Mouse (Mus musculus) 3134 (cell line): ENCODE measurements at regions not wholly inside any gene's neighbourhood (a gene's known extent, or its start where the extent isn't known, plus 50 kb on each side); places are given as distances from the start of the nearest gene placed in this dataset.

Experiments used
- DNase-seq: peaks from one replicate; pipeline ENCODE4 v3.0.0-alpha.2; 2011; ENCODE audit warnings: low spot score; ENCODE audit not compliant: insufficient read length; ENCODE audit errors: extremely low read depth

DNA sequence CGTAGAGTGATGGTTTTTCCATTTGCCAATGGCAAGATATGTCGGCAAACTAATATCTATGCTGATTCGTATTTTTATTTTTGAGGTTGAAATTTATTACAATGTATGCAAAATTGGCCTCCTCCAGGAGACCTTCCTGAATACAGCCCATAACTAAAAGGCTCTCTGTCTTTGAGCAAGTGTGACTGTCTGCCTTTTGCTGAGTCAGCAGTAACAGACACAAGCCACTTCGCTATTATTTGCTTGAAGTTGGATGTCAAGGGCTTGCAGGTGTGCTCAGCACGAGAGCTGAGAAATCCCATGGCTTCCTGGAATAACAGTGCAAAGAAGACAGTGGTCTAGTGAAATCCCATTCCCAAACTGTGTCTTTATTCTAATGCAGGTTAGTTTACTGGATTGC, 56.9 kb downstream of the Dmrt2 start:
- no peak for DNase-seq

DNA sequence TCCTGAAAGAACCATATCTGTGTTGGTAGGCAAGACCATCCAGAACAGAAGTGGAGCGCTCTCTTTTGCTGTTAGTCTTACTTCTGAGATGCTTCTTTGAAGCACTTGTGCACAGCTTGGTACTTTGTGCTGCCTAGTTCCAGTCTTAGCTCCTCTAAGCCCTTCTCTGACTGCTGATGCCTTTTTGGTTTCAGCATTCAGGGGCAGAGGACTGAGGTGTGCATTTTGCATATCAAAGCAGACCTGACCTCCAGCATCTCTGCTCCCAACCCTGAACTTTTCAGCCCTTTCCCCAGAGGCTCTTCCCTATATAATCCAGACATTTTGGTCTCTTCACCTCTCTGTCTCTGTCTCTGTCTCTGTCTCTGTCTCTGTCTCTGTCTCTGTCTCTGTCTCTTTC, 57.4 kb downstream of the Dmrt2 start:
- DNase-seq = no peak

DNA sequence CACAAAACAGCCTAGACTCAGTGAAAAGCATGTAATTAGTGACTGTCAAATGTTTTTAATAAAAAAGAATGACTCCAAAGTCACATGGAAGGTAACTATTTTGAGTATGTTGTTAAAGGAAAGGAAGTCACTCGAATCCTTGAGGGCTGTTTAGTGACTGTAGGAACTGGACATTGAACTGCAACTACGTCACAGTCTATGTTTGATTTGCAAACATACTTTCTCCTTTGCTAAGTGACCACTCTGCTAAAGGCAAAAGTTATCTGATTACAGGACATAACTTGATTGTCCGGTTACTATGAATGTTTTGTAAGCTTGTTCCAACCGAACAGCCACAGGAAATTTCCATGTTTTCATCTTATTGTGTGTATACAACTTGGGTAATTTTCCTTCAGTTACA, 106.2 kb downstream of the Dmrt2 start:
- no peak for DNase-seq

DNA sequence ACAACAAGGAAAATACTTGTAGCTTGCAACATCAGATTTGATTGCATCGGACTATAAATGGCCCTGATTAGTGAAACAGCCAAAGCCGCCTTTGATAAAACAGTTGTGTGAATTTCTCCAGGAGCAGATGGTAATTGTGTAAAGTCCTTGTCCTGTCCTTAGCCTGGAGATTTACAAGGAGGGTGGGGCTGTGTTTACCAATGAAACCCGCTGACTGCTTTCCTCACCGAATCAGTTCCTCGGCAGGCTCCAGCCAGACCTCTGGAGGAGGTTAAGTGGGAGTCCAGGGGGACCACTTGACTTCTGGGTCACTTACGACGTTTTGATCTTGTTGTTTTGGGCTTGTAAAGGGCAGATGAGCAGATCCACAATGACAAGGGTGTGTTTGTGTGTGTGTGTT, 107.1 kb downstream of the Dmrt2 start:
- DNase-seq = no peak

DNA sequence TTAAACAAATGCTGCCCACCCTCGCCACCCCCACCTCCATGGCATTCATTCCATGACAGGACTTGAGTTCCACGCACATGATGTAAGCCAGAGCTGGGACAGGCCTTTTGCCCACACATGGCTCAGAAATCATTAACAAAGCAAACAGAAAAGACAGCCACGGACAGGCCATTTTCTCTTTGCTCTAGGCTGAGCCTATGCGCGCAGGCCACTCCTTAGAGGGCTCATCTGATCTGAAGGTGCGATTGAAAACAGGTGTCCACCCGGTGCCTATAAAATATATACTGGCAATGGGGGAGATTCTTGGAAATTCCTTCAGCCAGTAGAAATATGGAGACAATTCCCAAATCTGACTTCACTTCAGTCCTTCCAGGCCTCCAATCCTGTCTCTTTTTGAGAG, 109.1 kb downstream of the Dmrt2 start:
- no peak for DNase-seq

DNA sequence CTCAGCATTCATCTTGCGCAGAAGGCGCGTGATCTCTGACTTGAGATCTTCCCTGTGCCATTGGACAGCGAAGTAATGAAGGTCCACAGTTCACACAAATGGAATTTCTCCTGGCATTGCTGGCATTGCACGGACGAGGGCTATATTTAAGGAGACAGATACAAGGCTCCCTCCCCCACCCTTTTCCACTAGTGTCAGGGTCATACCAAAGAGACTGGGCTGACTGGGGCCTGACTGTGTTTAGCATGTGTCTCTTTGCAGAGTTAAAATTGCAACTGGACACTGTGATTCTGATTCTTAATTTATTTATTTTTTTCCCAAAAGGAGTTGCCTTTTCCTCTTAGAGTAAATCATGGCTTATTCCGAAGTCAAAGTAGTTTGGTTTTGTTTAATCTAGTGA, 130.5 kb downstream of the Dmrt2 start:
- DNase-seq = no peak

DNA sequence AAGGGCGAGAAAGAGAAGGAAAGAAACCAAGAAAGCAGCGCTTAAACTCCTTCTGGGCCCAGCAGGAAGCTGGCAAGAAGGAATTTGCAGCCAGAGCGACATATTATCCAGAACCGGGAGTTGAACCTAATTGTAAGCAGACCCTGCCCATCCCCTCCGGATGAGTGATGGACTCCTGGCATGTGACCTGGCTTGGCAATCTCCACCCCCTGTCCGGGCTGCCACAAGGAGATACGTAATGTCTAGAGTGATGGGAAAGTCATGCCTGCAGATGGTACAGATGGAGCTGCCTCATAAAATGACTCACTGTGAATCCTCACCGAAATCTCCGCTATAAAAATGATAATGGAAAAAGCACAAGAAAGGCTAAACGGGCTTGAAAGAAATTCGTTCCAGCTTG, 133.1 kb downstream of the Dmrt2 start:
- no peak for DNase-seq

DNA sequence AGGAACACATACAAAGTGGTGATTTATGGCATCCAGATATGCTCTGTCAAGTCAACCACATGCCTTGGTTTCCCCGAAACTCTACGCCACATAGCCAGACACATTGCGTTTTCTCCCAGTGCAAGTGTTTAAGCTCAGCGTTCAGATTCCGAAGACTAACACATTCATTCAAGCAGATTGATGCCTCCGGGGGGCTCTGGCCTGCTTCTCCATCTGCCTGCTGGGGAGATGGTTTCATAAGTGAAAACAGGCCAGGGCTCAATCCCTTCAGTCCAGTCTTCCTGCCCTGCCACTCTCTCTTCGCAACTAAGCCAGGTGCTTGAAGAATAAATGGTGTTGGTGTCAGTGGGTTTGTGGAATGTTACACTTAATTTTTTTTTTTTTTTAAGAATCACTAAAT, 141.4 kb downstream of the Dmrt2 start:
- no peak for DNase-seq

DNA sequence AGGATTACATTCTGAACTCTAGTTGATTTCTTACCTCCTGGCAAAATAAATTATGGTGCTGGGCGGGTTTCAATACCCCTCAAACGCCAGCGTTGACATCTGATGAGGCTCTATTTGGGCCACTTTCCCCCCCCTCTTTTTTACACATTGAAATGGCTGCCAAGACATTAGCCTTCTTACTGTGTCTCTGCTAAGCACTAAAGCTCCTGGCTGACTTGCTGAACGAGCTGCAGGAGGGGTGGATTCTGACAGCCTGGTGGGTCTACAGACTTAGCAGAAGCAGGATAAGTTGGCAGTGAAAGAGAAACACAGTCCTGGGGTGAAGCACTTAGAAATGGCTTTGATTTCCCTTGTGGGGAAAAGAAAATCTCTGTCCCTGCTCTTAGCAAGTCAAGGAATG, 172.9 kb downstream of the Dmrt2 start:
- DNase-seq = no peak

DNA sequence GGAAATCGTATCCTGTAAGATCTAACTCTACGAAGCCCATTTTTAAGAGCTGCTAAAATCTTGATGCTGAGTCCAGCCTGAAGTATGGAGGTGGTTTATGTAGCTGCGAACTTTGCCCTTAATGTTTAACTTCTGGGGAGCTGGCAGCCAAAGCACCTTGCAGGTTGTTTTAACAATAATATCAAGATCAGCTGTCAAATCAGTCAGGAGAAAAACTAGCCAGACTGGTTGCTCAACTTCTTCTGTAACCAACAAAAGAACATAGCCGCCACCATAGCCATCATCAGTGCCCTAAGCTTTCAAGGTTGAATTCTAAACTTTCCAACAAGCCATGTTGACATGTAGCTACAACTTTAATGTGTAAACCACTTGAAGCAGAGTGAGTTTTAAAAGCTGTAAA, 184.1 kb downstream of the Dmrt2 start:
- DNase-seq = no peak

DNA sequence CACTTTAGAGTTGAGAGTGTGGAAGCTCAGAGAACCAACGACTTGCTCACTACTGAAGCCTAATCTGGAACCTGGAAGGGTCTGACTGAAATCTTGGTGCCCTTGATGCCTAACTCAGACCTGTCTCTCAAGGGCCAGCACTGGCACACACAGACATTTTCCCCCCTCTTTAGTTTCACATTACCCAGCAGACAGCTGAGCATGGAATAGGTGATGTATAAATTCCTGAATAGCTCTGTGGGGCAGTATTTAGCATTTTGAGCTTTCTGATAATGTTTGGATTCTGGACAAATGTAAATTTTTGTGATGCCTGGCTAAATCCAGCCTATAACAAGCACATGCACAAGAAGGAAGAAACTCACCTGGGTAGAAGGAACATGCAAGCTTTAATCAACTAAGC, 191.1 kb downstream of the Dmrt2 start:
- no peak for DNase-seq

DNA sequence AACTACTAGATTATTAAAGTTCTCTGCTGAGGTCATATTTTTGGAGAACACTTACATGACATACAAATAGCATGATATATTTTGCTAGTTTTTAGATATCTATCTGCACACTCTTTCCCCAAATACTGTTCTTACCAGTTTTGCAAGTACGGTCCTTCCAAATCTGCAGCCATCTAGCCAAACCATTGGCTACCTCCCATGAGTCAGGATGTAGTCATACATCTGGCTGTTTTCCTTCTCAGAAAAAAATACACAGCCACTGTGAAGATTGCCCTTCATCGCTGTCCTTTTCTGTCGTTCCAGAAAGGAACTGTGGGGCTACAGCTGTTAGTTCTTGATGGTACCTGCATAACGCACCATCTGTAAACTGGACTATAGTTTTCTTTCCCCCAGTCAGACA, 234.5 kb downstream of the Dmrt2 start:
- DNase-seq = no peak

DNA sequence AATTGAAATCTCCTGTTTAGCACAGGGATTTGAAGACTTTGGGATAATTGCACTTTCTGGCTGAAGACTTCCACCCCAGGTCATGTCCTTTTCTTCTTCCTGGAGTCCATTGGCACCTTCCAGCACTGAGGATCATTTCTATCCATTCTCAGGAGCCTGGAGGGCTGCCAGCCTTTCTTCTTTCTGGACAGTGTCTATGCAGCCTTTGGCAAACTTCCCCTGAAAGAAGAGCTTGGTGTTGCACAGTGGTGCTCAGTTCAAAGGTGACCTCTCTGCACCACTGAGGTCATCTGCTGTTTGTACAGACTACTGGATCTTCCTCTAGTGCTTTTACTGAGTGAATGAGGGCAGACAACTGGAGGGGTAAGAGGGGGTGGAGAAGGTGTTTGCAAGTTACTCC, 249.8 kb downstream of the Dmrt2 start:
- DNase-seq = no peak

DNA sequence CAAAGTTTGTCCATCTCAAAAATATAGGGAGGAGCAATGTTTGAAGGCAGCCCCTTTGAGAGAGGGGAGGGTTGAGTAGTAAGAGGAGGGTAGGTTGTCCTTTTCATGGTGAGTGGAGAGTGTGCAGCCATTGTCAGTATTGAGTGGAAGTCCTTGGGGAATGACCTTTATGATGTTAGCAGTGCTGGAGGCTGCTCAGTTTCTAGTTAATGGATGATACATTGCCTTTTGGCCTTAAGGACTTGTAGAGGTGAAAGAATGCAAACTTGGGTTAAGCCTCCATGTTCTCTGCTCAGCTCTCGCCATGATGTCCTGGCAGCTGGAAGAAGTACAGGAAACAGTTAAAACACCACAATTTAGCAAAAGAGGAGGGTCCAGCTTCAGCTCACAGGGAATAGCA, 250.6 kb downstream of the Dmrt2 start:
- no peak for DNase-seq

DNA sequence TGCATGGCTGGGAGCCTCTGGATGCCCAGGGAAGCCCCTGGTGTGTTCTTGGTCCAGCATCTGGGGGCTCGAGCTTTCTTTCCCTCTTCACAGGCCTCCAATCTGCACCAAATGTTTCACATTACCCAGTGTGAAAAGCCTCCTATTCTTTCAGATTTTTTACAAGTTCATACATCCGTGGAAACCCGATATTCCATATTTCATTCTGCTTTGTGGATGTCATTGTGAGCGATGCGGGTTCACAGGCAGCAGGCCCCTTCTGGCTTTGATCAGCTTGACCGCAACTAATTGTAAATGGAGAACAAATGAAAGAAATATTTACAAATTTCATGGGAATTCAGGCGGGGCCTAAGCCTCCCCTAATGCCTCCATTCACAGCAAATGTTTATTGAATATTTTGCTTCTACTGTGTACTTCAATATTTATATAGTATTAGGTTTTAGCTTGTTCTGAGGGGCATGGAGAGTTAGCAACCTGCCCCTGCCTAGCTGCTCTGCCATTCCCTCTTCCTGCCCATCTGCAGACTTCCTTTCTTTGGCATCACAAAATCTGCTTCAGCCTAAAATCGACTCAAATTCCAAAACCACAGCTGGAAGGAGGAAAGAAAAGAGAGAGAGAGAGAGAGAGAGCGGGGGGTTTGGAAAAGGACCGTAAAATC, 251.6 kb downstream of the Dmrt2 start:
- DNase-seq = no peak

DNA sequence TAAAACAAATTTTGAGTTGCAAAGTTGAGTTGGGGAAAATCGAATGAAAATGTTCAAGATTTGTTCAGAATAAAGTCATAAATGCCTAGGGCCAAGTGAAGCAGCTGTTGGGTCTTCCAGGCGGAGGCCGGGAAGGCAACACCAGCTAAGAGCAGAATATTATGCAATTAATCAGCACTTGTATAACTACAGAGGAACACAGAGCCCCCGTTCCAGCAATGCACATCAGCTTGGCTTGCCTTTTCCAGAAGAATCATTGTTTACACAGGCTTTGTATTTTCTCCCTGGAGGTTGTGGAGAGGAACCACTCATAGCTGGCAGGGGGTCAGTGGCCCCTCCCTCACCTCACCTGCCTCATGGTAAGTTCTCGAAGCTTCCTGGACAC, 252.2 kb downstream of the Dmrt2 start:
- DNase-seq = no peak

DNA sequence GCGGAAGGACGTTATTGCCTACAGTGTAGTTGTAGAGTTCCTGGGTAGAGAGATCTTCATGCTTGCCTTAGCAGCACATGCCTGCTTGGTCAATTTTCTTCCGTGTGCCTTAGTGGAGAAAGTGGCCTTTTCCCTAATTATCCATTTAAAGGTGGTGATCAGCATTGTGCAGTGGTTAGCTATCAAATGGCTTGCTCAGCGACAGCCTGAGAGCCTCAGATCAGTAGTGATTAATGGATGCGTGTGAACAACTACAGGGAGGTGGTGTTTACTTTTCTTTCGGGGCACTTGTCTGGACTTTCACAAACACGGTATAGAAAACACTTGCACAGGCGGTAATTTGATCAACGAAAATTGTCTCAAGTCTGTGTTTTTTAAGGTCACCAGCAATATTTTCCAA, 255.0 kb downstream of the Dmrt2 start:
- DNase-seq = no peak

DNA sequence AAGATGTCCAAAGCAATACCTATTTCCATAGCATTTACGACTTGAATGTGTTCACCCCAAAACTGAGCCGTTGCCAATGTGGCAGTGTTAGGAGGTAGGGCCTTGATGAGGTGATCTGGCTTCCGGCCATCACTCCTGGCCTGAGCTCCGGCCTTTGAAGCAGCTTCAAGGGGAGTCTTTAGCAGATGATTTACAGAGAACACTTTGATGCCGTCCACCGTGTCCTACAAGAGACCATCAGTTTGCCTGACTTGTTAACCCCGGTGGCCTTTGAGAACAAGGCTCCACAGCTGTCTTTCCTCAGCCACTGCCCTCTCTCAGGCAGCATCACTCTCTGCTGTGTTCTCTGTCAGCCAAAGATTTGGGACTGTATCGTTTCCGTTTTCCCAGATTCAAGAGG, 265.1 kb downstream of the Dmrt2 start:
- no peak for DNase-seq

DNA sequence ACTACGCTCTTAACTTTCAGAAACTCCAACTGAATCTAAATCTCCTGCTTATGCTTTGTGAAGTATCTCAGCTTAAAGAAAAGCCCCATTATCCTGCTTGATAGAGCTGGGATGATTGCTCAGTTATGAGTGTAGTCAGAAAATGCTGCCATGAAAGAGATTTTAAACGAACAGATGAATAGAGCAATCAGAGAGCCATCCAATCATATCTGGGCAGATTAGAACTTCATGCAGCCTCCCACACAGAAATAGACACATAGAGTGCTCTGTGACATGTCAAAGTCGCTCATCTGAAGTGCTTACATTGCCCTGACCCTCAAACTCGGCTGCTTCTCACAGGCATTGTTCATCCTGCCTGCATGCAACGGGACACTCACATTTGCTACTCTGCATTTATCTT, 299.0 kb downstream of the Dmrt2 start:
- no peak for DNase-seq

DNA sequence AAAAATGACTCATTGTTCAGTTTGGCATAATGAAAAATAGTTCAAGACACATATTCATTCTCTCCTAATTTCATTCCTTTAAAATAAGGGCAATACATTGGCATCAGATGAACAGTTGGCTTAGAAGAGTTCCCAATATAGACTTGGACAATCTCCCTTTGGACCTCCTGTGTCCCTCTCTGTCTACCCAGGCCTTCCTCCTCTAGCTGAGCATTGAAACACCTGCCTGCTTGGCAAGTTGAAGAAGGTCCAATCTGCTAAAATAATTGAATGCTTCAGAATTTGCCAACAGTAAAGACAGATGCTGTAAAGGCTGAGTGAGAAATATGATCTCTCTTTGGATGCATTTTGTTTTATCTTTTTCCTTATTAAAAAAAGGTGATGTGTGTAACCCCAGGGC, 303.0 kb downstream of the Dmrt2 start:
- no peak for DNase-seq

DNA sequence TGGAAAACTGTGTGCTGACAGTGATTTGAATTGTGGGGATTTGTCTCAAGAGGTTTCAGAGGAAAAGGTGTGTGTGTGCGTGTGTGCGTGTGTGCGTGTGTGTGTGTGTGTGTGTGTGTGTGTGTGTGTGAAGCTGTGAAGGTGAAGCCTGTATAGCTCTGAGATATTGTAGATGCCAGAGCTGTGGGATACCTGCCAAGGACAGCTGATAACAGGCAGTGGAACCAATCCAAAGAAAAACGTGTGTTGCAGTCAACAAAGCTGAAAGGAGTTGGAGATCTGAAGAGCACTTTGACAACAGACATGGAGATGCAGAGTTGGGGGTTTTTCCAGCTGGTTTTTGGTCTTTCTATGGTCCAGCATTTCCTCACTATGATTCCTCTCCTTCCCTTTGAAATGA, 308.1 kb downstream of the Dmrt2 start:
- no peak for DNase-seq

DNA sequence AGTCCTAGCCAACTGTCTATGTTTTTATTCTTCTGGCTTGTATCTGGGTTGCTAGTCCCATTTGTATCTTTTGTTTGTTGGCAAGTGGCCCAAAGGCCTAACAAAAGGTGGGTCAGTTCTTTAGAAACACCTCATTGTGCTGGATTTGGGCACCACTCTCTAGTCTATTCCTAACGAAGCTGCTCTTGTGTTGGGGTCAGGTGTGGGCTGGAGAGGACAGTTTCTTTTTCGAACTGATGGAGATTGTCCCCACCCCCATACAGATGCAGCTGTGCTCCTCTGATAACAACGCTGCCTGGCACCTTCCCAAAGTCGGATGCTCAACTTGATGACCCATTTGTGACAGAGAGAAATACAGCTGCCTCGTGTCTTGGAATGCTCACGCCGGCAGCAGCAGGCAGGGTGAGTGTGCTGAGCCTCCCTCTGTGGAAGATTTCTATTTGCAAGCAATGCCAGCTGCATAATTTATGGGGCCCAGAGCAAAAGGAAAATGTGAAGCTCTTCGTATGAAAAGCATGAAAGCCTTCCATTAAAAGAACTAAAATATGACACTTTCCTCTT, 342.5 kb downstream of the Dmrt2 start:
- no peak for DNase-seq

DNA sequence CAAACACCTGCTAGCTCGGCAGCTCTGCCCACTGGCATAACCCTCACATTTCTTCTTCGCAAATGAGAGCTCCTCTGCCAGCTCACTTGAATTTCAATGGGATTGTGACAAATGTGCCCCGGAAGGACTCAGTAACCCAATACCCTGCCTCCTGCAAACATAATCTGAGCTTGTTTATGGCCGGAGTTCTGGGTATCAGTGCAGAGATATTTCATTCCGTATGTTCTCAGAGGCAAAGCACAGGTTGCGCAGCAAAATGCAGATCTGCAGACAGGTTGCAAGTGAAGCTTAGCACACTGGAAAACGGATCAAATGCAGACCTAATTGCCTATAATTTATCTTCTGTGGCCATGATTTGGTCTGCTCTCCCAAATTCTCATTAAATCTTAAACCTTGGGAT, 348.9 kb downstream of the Dmrt2 start:
- no peak for DNase-seq
